Mouse (Mus musculus) liver, adult 2 months (tissue): Measurements from ENCODE around the gene Ccl24.

Source experiments
- CTCF ChIP-seq: fragments of 200-500 bp; IDR thresholded peaks from 2 replicates; pipeline ENCODE4 v1.5.1; 2011; ENCODE audit warnings: low read depth, low read length, control low read depth
- POLR2A ChIP-seq: fragments of 200-500 bp; IDR thresholded peaks from 2 replicates; pipeline ENCODE4 v1.6.1; 2011; ENCODE audit warnings: low read length, control low read depth; ENCODE audit not compliant: insufficient read depth; ENCODE audit errors: extremely low read depth

DNA sequence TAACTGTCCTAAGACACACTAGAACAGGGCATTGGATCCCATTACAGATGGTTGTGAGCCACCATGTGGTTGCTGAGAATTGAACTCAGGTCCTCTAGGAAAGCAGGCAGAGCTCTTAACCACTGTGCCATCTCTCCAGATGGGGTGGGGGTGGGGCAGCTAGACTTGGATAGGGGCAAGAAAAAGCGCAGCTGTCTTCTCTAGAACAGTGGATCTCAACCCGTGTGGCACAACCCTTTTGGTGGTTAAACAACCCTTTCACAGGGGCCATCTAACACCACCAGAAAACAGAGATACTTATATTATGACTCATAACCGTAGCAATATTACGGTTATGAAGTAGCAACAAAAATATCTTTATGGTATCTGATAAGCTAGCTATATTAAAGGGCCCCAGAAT is 14.9 kb upstream of the Ccl24 start:
- TF ChIP-seq CTCF, result no peak
- no peak for TF ChIP-seq POLR2A
